Mouse (Mus musculus) heart, postnatal 36 days (tissue): Measurements from ENCODE around the gene Fam181a. TPM values are rescaled to one million over a fixed set of nuclear protein-coding genes. Genes with fewer than 3 reads are reported as not detected.
A peak's percentile ranks its signal among the peaks of the same experiment; 100 is the strongest.

Experiments
- DNase-seq, 2 experiments: peaks; one replicate each; pipeline ENCODE4 v3.0.0; 2021 to 2022
- intact Hi-C: fragments of 180-260 bp; cut with DNase I; formaldehyde crosslinking; loops from one replicate; pipeline ENCODE4 v1.15.1; 2025
- total RNA-seq, 2 experiments: library from RNA; stranded (reverse); gene quantifications; 2 replicates each; pipeline ENCODE4 v1.2.3; 2021

Gene Fam181a
- total RNA-seq, 2 experiments from 2014 or later = not detected

DNA sequence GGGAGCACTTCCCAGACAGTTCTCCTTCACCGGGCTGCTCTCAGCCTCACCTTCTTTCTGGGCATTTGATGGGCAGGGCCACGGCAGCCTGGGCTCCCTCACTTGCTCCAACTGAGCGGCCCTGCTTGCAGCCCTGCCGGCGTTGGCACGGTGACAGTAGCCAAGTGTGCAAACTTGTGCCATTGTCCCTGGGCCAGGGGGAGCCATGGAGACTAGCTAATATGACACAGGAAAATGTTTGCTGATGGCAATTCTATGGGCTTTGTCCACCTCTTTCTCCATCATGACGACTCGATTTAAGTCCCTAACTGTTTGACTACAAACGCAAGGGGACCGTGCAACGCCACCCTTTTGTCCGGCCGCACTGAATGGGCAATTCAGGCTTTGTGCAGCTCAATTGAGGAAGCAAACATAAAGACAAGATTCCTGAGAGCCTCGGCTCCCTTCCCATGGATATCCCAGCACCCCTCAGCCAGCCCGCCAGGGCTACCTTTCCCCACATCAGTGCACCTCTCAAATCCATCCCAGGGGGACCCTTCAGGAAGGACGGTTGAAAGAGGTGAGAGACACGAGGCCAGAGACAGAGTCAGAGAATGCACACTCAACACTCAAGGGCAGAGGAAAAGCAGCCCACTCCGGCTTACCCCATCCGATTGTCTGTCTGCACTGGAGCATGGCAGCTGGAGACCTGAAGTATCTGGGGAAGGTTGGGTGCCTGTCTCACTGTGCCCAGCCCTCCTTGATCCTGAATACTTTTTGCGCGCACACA is 3.3 kb downstream of the Fam181a start:
- no peak for DNase-seq
- intact Hi-C loops = no loop called here

DNA sequence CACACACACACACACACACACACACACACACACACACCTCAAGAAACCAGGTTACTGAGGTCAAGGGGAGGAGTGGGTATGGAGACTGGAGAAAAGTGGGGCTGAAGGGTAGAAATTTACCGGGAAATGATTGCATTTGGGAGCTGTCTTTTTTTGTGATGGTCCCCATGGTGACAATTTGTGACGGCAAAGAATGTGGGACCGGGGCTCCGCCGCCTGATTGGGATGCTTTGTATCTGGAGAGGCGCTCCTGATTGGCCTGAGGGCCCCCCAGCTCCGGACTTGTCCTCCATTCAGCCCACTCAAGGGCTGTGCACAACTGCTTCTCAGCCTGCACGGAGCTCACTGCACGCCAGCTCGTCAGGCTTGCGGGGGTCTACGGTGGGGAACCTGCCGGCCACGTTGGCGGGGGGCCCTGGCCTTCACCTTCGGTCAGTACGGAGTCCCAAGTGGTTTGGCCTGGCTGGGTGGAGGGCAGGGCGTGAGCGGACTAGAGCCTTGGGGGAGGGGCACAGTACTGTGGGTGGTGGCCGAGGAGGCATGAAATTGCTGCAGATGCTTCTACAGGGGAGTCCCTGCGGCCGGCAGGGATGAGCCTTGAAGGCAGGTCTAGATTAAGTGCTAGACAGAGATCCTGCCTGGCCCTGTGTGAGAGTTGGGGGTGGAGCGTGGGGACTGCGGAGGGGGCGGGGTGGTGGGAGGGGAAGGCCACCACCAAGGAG is 4.0 kb downstream of the Fam181a start:
- intact Hi-C loops = no loop called here
- DNase-seq = no peak

DNA sequence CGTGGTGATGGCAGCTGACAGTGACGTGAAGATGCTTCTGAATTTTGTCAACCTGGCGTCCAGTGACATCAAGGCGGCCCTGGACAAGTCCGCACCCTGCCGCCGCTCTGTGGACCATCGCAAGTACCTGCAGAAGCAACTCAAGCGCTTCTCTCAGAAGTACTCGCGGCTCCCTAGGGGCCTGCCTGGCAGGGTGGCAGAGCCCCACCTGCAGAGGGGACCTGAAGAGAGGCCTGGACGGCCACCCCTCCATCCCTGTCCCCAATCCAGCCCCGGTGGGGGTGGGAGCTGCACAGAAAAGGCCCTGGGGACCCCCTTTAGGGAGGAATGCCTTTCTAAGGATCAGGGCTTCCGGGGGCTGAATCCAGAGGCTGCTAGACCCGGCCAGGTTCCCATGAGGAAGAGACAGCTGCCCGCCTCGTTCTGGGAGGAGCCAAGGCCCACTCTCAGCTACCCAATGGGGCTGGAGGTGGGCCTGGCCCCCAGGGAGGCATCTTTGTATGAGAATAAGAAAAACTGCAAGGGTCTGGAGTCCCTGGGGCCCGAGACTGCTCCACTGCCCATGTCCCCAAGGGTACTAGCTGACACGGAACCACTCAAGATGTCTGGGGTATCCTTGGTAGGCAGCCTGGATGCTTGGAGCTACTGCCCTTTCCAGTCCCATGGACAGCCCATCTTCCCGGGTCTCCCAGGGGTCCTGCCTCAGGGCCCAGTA is 5.2 kb downstream of the Fam181a start:
- DNase-seq = no peak
- intact Hi-C loops = no loop called here

- no peak for DNase-seq
- intact Hi-C loops = no loop called here
These were observed 12.0 kb downstream of the Fam181a start for GRCm38 (mm10) chr12:103322801-103323200.

GRCm38 (mm10) chr12:103325156-103325857 is 14.5 kb downstream of the Fam181a start:
- DNase-seq = peak; percentile 83 to 89
- intact Hi-C loops = loop anchor here (1.0 kb wide), 2 partner anchors 23 to 43 kb away; no protein-coding TSS in a partner anchor

DNA sequence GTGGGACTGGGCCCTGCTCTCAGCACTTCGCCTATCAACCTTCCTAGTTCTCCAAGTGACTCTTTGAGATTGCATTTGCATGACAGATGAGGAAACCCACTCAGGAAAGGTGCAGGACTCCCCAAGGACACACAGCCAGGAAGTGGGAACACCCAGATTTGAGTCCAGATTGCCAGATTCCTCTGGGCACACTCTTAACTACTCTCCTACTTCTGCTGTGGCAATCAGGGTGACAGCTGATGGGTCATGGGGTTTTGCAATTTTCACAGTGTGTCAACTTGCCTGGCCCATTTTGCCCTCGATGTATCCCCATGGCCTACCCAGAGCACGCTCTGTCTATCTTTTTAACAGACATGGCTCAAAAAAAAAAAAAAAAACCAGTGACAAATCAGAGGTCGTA is 15.8 kb downstream of the Fam181a start:
- DNase-seq = no peak
- intact Hi-C loops = no loop called here

- intact Hi-C loops = no loop called here
- no peak for DNase-seq
These were observed 16.3 kb downstream of the Fam181a start for GRCm38 (mm10) chr12:103327107-103327506.

GRCm38 (mm10) chr12:103328448-103329191 is 17.8 kb downstream of the Fam181a start:
- DNase-seq = peak; percentile 58
- intact Hi-C loops = no loop called here

GRCm38 (mm10) chr12:103331491-103331890 is 20.7 kb downstream of the Fam181a start:
- intact Hi-C loops = no loop called here
- DNase-seq = no peak

DNA sequence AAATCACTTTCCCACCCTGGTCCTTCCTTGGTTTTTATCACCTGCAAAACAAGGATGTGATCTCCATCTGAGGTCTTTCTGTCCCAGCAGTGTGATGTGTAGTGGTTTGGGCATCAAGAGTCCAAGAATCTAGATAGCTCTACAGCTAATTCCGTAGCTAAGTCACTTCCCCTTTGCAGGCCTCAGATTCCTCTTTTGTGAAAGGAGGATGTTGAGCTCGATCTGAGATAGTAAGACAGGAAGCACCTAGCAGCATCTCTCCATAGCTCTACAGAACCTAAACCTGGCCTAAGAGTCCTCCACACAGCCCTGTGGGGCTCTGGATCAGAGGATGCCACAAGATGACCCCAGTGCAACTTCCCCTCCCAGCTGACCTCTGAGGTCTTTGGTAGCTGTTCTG is 22.1 kb downstream of the Fam181a start:
- no peak for DNase-seq
- intact Hi-C loops = no loop called here

DNA sequence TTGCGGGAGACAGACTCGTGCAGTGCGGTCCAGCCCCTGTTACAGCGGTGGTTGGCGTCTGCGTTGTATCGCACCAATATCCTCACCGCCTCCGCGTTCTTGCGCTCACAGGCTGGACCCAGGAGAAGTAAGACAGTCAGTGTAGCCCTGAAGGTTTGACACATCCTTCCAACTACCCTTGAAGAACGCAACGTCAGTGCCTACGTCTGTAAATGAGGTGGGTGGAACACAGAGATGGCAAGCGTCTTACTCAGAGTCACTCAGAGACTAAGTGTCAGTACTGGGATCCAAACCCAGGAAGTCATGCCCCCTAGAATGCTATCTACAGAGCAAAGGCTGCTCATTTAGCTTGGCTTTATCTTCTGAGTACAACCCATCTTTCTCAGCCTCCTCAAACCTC is 22.7 kb downstream of the Fam181a start:
- DNase-seq = no peak
- intact Hi-C loops = no loop called here

- no peak for DNase-seq
- intact Hi-C loops = no loop called here
These were observed 26.0 kb downstream of the Fam181a start for GRCm38 (mm10) chr12:103336766-103337165.

DNA sequence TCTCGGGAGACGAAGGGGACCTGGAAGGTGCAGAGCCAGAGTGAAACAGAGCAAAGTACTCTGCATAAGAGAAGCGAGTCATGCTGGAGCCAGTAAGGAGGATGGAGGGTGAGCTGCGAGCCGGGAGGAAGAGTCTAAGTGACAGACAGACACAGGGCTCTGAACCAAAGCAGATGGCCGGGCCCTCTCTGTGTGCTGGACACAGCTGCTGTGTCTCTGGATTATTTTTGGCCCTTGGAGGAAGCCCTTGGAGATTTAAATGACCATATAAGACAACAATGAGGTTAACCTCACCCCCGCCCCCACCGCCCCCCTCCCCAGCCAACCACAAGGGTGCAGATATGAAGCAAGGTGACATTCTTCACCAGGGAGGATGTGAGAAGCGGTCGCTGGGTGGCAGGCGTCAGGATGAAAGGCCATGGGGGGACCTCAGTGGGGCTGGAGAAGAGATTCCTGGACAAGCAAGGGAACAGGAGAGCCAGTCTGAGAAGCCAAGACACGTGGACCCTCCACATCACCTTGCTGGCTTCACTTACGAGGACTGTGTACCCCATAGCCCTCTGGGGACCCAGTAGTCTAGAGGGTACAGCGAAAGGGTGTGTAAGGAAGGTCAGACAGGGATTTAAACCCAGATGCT is 27.5 kb downstream of the Fam181a start:
- DNase-seq = peak in 1 of 2 experiments; percentile 40
- intact Hi-C loops = no loop called here

- DNase-seq = no peak
- intact Hi-C loops = no loop called here
These were observed 30.4 kb downstream of the Fam181a start for GRCm38 (mm10) chr12:103341212-103341611.

GRCm38 (mm10) chr12:103343456-103343855 is 32.7 kb downstream of the Fam181a start:
- DNase-seq = no peak
- intact Hi-C loops = no loop called here

- intact Hi-C loops = no loop called here
- no peak for DNase-seq
These were observed 34.2 kb downstream of the Fam181a start for GRCm38 (mm10) chr12:103344934-103345333.

DNA sequence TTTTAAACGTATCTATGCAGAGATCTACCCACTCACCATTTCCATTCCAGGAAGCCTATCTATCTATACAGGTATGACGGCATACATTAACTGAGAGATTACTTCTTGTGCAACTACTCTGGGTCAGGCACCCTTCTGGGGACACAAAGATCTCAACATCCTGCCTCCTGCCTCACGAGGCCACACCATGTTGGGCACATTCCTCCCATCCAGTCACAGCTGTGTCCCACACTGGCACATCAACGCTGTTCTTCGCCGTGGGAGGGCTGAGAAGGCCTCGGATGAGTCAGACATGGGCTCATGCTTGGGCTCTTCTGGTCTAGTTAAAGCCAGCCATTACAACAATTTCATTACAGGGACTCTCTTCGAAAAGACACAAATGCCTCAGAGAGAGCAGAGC is 36.2 kb downstream of the Fam181a start:
- DNase-seq = no peak
- intact Hi-C loops = no loop called here

- no peak for DNase-seq
- intact Hi-C loops = no loop called here
These were observed 36.6 kb downstream of the Fam181a start for GRCm38 (mm10) chr12:103347406-103347805.

DNA sequence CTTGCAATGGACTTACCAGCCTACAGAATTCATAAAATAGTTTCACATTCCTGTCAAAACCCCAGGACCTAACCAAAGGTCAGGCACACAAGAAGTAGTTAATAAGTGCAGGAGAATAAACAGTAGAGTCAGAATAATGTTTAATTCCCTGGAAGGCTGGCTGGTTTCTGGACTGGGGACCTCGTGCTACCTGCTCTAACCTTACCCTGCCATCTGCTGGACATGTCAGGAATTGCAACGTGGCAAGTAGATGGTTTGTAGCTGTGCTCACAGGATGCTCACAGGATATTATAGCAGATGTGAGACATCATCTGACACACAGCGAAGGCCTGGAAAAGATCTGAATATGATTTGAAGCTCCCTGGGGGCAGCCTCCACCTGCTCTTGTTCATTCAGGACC is 37.7 kb downstream of the Fam181a start:
- peak; percentile 83 to 90 for DNase-seq

More for the DNA sequence above, 37.7 kb downstream of the Fam181a start:
- intact Hi-C loops = loop anchor here (1.0 to 2.0 kb wide), 2 partner anchors 23 to 206 kb away; no protein-coding TSS in a partner anchor
